Mouse (Mus musculus) heart, embryonic 13.5 days (tissue): ENCODE measurements around the gene Ank3. TPM values are rescaled to one million over a fixed set of nuclear protein-coding genes. Genes with fewer than 3 reads are reported as not detected.

ENCODE experiments used
- ATAC-seq: fragments of 200-750 bp; cut with Nextera tagmentation; 2 replicates; pipeline ENCODE4 v1.8.0; 2017; ENCODE audit warnings: moderate TSS enrichment; ENCODE audit not compliant: insufficient number of reproducible peaks, low FRiP score, low TSS enrichment; ENCODE audit errors: extremely low read depth
- H3K27ac ChIP-seq: fragments of 300-500 bp; sonication (generic); replicated peaks from 2 replicates; pipeline ENCODE4 v1.5.1; 2015; ENCODE audit warnings: moderate library complexity, mild to moderate bottlenecking, inconsistent platforms
- H3K27me3 ChIP-seq: fragments of 300-500 bp; sonication (generic); replicated peaks from 2 replicates; pipeline ENCODE4 v1.6.1; 2015; ENCODE audit warnings: mild to moderate bottlenecking, inconsistent platforms
- H3K36me3 ChIP-seq: fragments of 300-500 bp; sonication (generic); 2 replicates; pipeline ENCODE4 v1.6.1; 2015; ENCODE audit warnings: mild to moderate bottlenecking, inconsistent platforms
- H3K4me1 ChIP-seq: fragments of 300-500 bp; sonication (generic); 2 replicates; pipeline ENCODE4 v1.6.1; 2015; ENCODE audit warnings: inconsistent platforms
- H3K4me2 ChIP-seq: fragments of 300-500 bp; sonication (generic); 2 replicates; pipeline ENCODE4 v1.6.1; 2015; ENCODE audit warnings: inconsistent platforms, mild to moderate bottlenecking, moderate library complexity
- H3K4me3 ChIP-seq: fragments of 300-500 bp; sonication (generic); 2 replicates; pipeline ENCODE4 v1.5.1; 2015; ENCODE audit warnings: moderate library complexity, mild to moderate bottlenecking, inconsistent platforms
- H3K9ac ChIP-seq: fragments of 300-500 bp; sonication (generic); 2 replicates; pipeline ENCODE4 v1.6.1; 2015; ENCODE audit warnings: inconsistent platforms, mild to moderate bottlenecking, moderate library complexity
- H3K9me3 ChIP-seq: fragments of 300-500 bp; sonication (generic); 2 replicates; pipeline ENCODE4 v1.6.1; 2016; ENCODE audit warnings: inconsistent platforms
- WGBS: fragments of 180-500 bp; shearing (Covaris S2); methylation state at CpG from one replicate; pipeline ENCODE4 v1.1.7; 2015; ENCODE audit warnings: mixed read lengths; 5-methylcytosine and 5-hydroxymethylcytosine counted together
- polyA plus RNA-seq: library from polyadenylated mRNA; unstranded; fragments of >200 nt; fragmentation: Nextera tagmentation; extraction: Ambion mirVana; gene quantifications from 2 replicates; pipeline ENCODE4 v1.2.1, GENCODE M21; 2015

Gene Ank3
- polyA plus RNA-seq, 1 experiment from 2014 or later, result 30.8 TPM

- no peaks in the 10 kb centered on the region for H3K27me3 ChIP-seq
- no peak overlapping the region for H3K4me3 ChIP-seq
- WGBS, result 43% methylated on average over 12 of the region's 12 CpGs
- no peaks in the 10 kb centered on the region for H3K4me1 ChIP-seq
- no peaks in the 10 kb centered on the region for H3K9me3 ChIP-seq
- H3K36me3 ChIP-seq, result no peaks in the 10 kb centered on the region
- H3K27ac ChIP-seq, result no peak overlapping the region
- no peak overlapping the region for H3K9ac ChIP-seq
- H3K4me2 ChIP-seq, result no peak overlapping the region
- ATAC-seq, result no peak
These were observed 16.3 kb downstream of the Ank3 start for GRCm38 (mm10) chr10:69414888-69415287.

GRCm38 (mm10) chr10:69418716-69419115 lies 20.1 kb downstream of the Ank3 start:
- Histone ChIP-seq H3K9ac (no peak overlapping the region), H3K27ac (no peak overlapping the region), H3K4me3 (no peak overlapping the region), H3K36me3 (no peaks in the 10 kb centered on the region), H3K4me2 (no peak overlapping the region), H3K27me3 (no peaks in the 10 kb centered on the region), H3K9me3 (0 out of 2 replicates have a peak, but pooled peaks cover under 1% of the 10 kb centered on the region), H3K4me1 (no peaks in the 10 kb centered on the region)
- no peak for ATAC-seq
- 82% methylated on average over 8 of the region's 8 CpGs for WGBS

GRCm38 (mm10) chr10:69420306-69420705 lies 21.7 kb downstream of the Ank3 start:
- H3K4me2 ChIP-seq, result no peak overlapping the region
- H3K36me3 ChIP-seq, result no peaks in the 10 kb centered on the region
- H3K27me3 ChIP-seq, result no peaks in the 10 kb centered on the region
- H3K9ac ChIP-seq, result no peak overlapping the region
- no peaks in the 10 kb centered on the region for H3K4me1 ChIP-seq
- WGBS, result 43% methylated on average over 6 of the region's 6 CpGs
- H3K9me3 ChIP-seq, result 0 out of 2 replicates have a peak, but pooled peaks cover 7% of the 10 kb centered on the region
- H3K4me3 ChIP-seq, result no peak overlapping the region
- no peak for ATAC-seq
- no peak overlapping the region for H3K27ac ChIP-seq

- Histone ChIP-seq H3K36me3 (no peaks in the 10 kb centered on the region), H3K4me1 (no peaks in the 10 kb centered on the region), H3K27me3 (no peaks in the 10 kb centered on the region), H3K9me3 (0 out of 2 replicates have a peak, but pooled peaks cover 7% of the 10 kb centered on the region), H3K27ac (no peak overlapping the region), H3K4me2 (no peak overlapping the region), H3K9ac (no peak overlapping the region), H3K4me3 (no peak overlapping the region)
- no peak for ATAC-seq
- WGBS, result 78% methylated on average over 3 of the region's 3 CpGs
These were observed 25.5 kb downstream of the Ank3 start for GRCm38 (mm10) chr10:69424051-69424450.

- H3K9ac ChIP-seq, result no peak overlapping the region
- no peak overlapping the region for H3K27ac ChIP-seq
- H3K4me3 ChIP-seq, result no peak overlapping the region
- H3K4me1 ChIP-seq, result no peaks in the 10 kb centered on the region
- no peaks in the 10 kb centered on the region for H3K27me3 ChIP-seq
- 69% methylated on average over 4 of the region's 4 CpGs for WGBS
- H3K9me3 ChIP-seq, result no peaks in the 10 kb centered on the region
- H3K36me3 ChIP-seq, result no peaks in the 10 kb centered on the region
- H3K4me2 ChIP-seq, result no peak overlapping the region
- ATAC-seq, result no peak
These were observed 31.6 kb downstream of the Ank3 start for GRCm38 (mm10) chr10:69430138-69430537.

GRCm38 (mm10) chr10:69431101-69431500 lies 32.5 kb downstream of the Ank3 start:
- no peak overlapping the region for H3K4me3 ChIP-seq
- H3K4me2 ChIP-seq, result no peak overlapping the region
- no peak overlapping the region for H3K9ac ChIP-seq
- ATAC-seq, result no peak
- 76% methylated on average over 7 of the region's 7 CpGs for WGBS
- H3K9me3 ChIP-seq, result no peaks in the 10 kb centered on the region
- H3K4me1 ChIP-seq, result no peaks in the 10 kb centered on the region
- no peak overlapping the region for H3K27ac ChIP-seq
- no peaks in the 10 kb centered on the region for H3K36me3 ChIP-seq
- no peaks in the 10 kb centered on the region for H3K27me3 ChIP-seq

GRCm38 (mm10) chr10:69435213-69435612 lies 36.6 kb downstream of the Ank3 start:
- Histone ChIP-seq H3K9ac (no peak overlapping the region), H3K4me1 (no peaks in the 10 kb centered on the region), H3K9me3 (no peaks in the 10 kb centered on the region), H3K27ac (no peak overlapping the region), H3K27me3 (no peaks in the 10 kb centered on the region), H3K36me3 (no peaks in the 10 kb centered on the region), H3K4me3 (no peak overlapping the region), H3K4me2 (no peak overlapping the region)
- ATAC-seq, result no peak
- 73% methylated on average over 6 of the region's 6 CpGs for WGBS

GRCm38 (mm10) chr10:69439449-69439848 lies 40.9 kb downstream of the Ank3 start:
- no peaks in the 10 kb centered on the region for H3K36me3 ChIP-seq
- no peak overlapping the region for H3K4me3 ChIP-seq
- no peaks in the 10 kb centered on the region for H3K4me1 ChIP-seq
- no peak overlapping the region for H3K4me2 ChIP-seq
- H3K27ac ChIP-seq, result no peak overlapping the region
- no peaks in the 10 kb centered on the region for H3K9me3 ChIP-seq
- no peak for ATAC-seq
- H3K9ac ChIP-seq, result no peak overlapping the region
- 73% methylated on average over 8 of the region's 8 CpGs for WGBS
- H3K27me3 ChIP-seq, result 0 out of 2 replicates have a peak, but pooled peaks cover 4% of the 10 kb centered on the region

- ATAC-seq, result no peak
- no peaks in the 10 kb centered on the region for H3K9me3 ChIP-seq
- H3K27me3 ChIP-seq, result 0 out of 2 replicates have a peak, but pooled peaks cover 4% of the 10 kb centered on the region
- H3K4me3 ChIP-seq, result no peak overlapping the region
- 66% methylated on average over 5 of the region's 5 CpGs for WGBS
- H3K4me1 ChIP-seq, result no peaks in the 10 kb centered on the region
- no peaks in the 10 kb centered on the region for H3K36me3 ChIP-seq
- H3K27ac ChIP-seq, result no peak overlapping the region
- no peak overlapping the region for H3K9ac ChIP-seq
- no peak overlapping the region for H3K4me2 ChIP-seq
These were observed 46.0 kb downstream of the Ank3 start for GRCm38 (mm10) chr10:69444546-69444945.

- H3K4me3 ChIP-seq, result no peak overlapping the region
These were observed 47.4 kb downstream of the Ank3 start for GRCm38 (mm10) chr10:69445951-69446350.

GRCm38 (mm10) chr10:69446566-69446965 lies 48.0 kb downstream of the Ank3 start:
- Histone ChIP-seq H3K27ac (no peak overlapping the region), H3K9me3 (no peaks in the 10 kb centered on the region), H3K4me2 (no peak overlapping the region), H3K27me3 (0 out of 2 replicates have a peak, but pooled peaks cover 4% of the 10 kb centered on the region), H3K36me3 (no peaks in the 10 kb centered on the region), H3K4me1 (no peaks in the 10 kb centered on the region), H3K9ac (no peak overlapping the region), H3K4me3 (no peak overlapping the region)
- WGBS, result 71% methylated on average over 5 of the region's 5 CpGs
- ATAC-seq, result no peak

More at GRCm38 (mm10) chr10:69445951-69446350, 47.4 kb downstream of the Ank3 start:
- H3K4me2 ChIP-seq, result no peak overlapping the region
- no peaks in the 10 kb centered on the region for H3K36me3 ChIP-seq
- H3K27me3 ChIP-seq, result 0 out of 2 replicates have a peak, but pooled peaks cover 4% of the 10 kb centered on the region
- no peaks in the 10 kb centered on the region for H3K9me3 ChIP-seq
- WGBS, result 73% methylated on average over 7 of the region's 7 CpGs
- H3K27ac ChIP-seq, result no peak overlapping the region
- no peaks in the 10 kb centered on the region for H3K4me1 ChIP-seq
- ATAC-seq, result no peak
- no peak overlapping the region for H3K9ac ChIP-seq

- no peak for ATAC-seq
- Histone ChIP-seq H3K9ac (no peak overlapping the region), H3K27me3 (0 out of 2 replicates have a peak, but pooled peaks cover 2% of the 10 kb centered on the region), H3K36me3 (no peaks in the 10 kb centered on the region), H3K4me1 (no peaks in the 10 kb centered on the region), H3K4me2 (no peak overlapping the region), H3K9me3 (no peaks in the 10 kb centered on the region), H3K27ac (no peak overlapping the region), H3K4me3 (no peak overlapping the region)
- WGBS, result 81% methylated on average over 5 of the region's 5 CpGs
These were observed 48.7 kb downstream of the Ank3 start for GRCm38 (mm10) chr10:69447308-69447707.
